8 mouse cellular contexts compared by ENCODE assay signal in genomic region chr17:28142700-28143610, GRCm38 (mm10). TPM values are rescaled to one million over a fixed set of nuclear protein-coding genes. Genes with fewer than 3 reads are reported as not detected.
DNase-seq lines count a peak whose midpoint lies in the region; ATAC-seq and TF ChIP-seq lines count a peak whose summit lies in the region.

No protein-coding gene starts in this region.

- H3K36me3 ChIP-seq in kidney, postnatal 0 days (ENCODE audit: insufficient read depth, low read length), result no peaks in the 10 kb centered on the region
- no peaks in the 10 kb centered on the region for H3K36me3 ChIP-seq in hindbrain, embryonic 16.5 days (ENCODE audit: control insufficient read depth, insufficient read depth, low read length)

- no peak for ATAC-seq in kidney, postnatal 0 days (replicated peaks; ENCODE audit: low FRiP score, low read depth)
- ATAC-seq in hindbrain, embryonic 16.5 days, result no peak

- no peak for TF ChIP-seq CTCF in kidney, postnatal 0 days (IDR thresholded peaks at IDR 0.05; ENCODE audit: low read depth)
- TF ChIP-seq CTCF in cortical plate, adult 2 months (IDR thresholded peaks at IDR 0.05; ENCODE audit: extremely low read depth, insufficient read depth, low read length), result no peak

- peak overlapping the region; percentile 79 for H3K9ac ChIP-seq in kidney, postnatal 0 days (ENCODE audit: low read depth, low read length)
- H3K9ac ChIP-seq in hindbrain, embryonic 16.5 days (ENCODE audit: low read depth, low read length), result peak overlapping the region; percentile 78

- no peaks in the 10 kb centered on the region for H3K9me3 ChIP-seq in kidney, postnatal 0 days (replicated peaks; ENCODE audit: low read length)
- H3K9me3 ChIP-seq in hindbrain, embryonic 16.5 days (ENCODE audit: control insufficient read depth, low read length), result no peaks in the 10 kb centered on the region

- TF ChIP-seq POLR2A in cortical plate, adult 2 months (IDR thresholded peaks at IDR 0.05; ENCODE audit: extremely low read depth, insufficient read depth, low read length), result no peak

- peak overlapping the region; percentile 96 for H3K4me2 ChIP-seq in kidney, postnatal 0 days (ENCODE audit: low read length)
- H3K4me2 ChIP-seq in hindbrain, embryonic 16.5 days (ENCODE audit: low read length), result peak overlapping the region; percentile 91

- peak overlapping the region; percentile 62 for H3K4me3 ChIP-seq in kidney, postnatal 0 days (replicated peaks; ENCODE audit: low read depth, low read length)
- 0 out of 2 replicates have a peak overlapping the region, but pooled peaks have one; percentile 26 for H3K4me3 ChIP-seq in cortical plate, adult 2 months (ENCODE audit: insufficient read depth, low read length)
- H3K4me3 ChIP-seq in hindbrain, embryonic 16.5 days (ENCODE audit: low read length), result peak overlapping the region; percentile 74

- peaks cover 33% of the 10 kb centered on the region; the same call in 1 of the 2 replicates for H3K4me1 ChIP-seq in kidney, postnatal 0 days (replicated peaks; ENCODE audit: insufficient read depth, low read length)
- H3K4me1 ChIP-seq in cortical plate, adult 2 months (ENCODE audit: control insufficient read depth, insufficient read depth, low read length), result no peaks in the 10 kb centered on the region
- H3K4me1 ChIP-seq in hindbrain, embryonic 16.5 days (ENCODE audit: control insufficient read depth, insufficient read depth, low read depth, low read length), result peaks cover 42% of the 10 kb centered on the region

- peak; percentile 37 for DNase-seq in kidney, postnatal 0 days (ENCODE audit: low spot score)
- DNase-seq in kidney, adult 11 months, result no peak
- DNase-seq in naive thymus-derived CD4-positive, alpha-beta T cell, adult 2 months (ENCODE audit: low read depth), result peak; percentile 42
- no peak for DNase-seq in cerebellum, postnatal 10 days
- no peak for DNase-seq in cerebellum, postnatal 25 days
- DNase-seq in MN1 (ENCODE audit: low spot score), result no peak

- H3K27ac ChIP-seq in kidney, postnatal 0 days, result peak overlapping the region; percentile 83
- no peak overlapping the region for H3K27ac ChIP-seq in cortical plate, adult 2 months (ENCODE audit: insufficient read depth, low read length)
- H3K27ac ChIP-seq in hindbrain, embryonic 16.5 days (ENCODE audit: low read depth, low read length), result peak overlapping the region; percentile 82; the same call in 1 of the 2 replicates

- no peaks in the 10 kb centered on the region for H3K27me3 ChIP-seq in kidney, postnatal 0 days (ENCODE audit: insufficient read depth, low read length)
- H3K27me3 ChIP-seq in hindbrain, embryonic 16.5 days (replicated peaks; ENCODE audit: control insufficient read depth, insufficient read depth, low read length), result 0 out of 2 replicates have a peak, but pooled peaks cover 4% of the 10 kb centered on the region

- WGBS in kidney, postnatal 0 days, result under 1% methylated on average over 30 of the region's 33 CpGs
- under 1% methylated on average over 33 of the region's 33 CpGs for WGBS in hindbrain, embryonic 16.5 days

RNA-seq across cellular contexts. Expression of gene Scube3, which starts 1.0 kb away (rescaled TPM):
- polyA plus RNA-seq in kidney, postnatal 0 days (2015; fragmentation: Nextera tagmentation; extraction: Ambion mirVana), result 14.2 and 14.7 TPM in 2 replicates
- 0.64 and 3.0 TPM in 2 replicates for polyA plus RNA-seq in cortical plate, adult 2 months (2012; rRNA removed)
- polyA plus RNA-seq in hindbrain, embryonic 16.5 days (2015; fragmentation: Nextera tagmentation; extraction: Ambion mirVana), result 3.0 and 3.6 TPM in 2 replicates

RNA-seq across cellular contexts. Expression of gene Zfp523, which starts 34.0 kb away (rescaled TPM):
- 30.4 and 32.4 TPM in 2 replicates for polyA plus RNA-seq in kidney, postnatal 0 days (2015; fragmentation: Nextera tagmentation; extraction: Ambion mirVana)
- 110 and 113 TPM in 2 replicates for polyA plus RNA-seq in cortical plate, adult 2 months (2012; rRNA removed)
- polyA plus RNA-seq in hindbrain, embryonic 16.5 days (2015; fragmentation: Nextera tagmentation; extraction: Ambion mirVana), result 43.0 and 44.6 TPM in 2 replicates

Comparison
In these comparisons a context has a peak if more than half of its experiments do, and no peak if none do; other contexts are left out.
1. DNase-seq: peak in kidney, postnatal 0 days (single experiment) and naive thymus-derived CD4-positive, alpha-beta T cell, adult 2 months (single experiment); none in kidney, adult 11 months (single experiment), cerebellum, postnatal 10 days (0 of 2), cerebellum, postnatal 25 days (0 of 2) and MN1 (single experiment).
2. Peak in every context shown above with its lines, with median percentiles within 50 percentile points of each other: H3K4me3 ChIP-seq.